Mouse (Mus musculus): Measurements from ENCODE around the gene Dbn1. TPM values are rescaled to one million over a fixed set of nuclear protein-coding genes. Genes with fewer than 3 reads are reported as not detected.

The Dbn1 gene
- total RNA-seq, 1 experiment from 2014 or later, result 0.12 TPM

- ATAC-seq (ENCODE audit: extremely low read depth, insufficient number of reproducible peaks, low FRiP score, poor library complexity, severe bottlenecking), result peak; percentile 70
Observed at GRCm38 (mm10) chr13:55431889-55432685, 55.8 kb downstream of the Dbn1 start.

DNA sequence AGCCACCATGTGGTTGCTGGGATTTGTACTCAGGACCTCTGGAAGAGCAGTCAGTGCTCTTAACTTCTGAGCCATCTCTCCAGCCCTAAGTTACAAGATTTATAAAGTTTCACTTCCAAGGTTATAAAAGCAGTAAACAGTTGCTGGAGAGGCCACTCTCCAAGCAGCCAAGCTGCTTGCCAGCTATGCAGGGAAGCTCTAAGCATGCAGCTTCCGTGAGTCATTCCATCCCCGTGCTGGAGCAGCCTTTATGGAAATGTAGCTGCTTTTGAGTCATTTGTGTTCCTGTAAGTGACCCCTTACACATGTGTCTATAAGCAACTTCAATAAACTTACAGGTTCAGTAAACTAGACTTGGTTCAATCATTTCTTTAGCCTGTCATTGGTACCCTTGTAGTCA is 57.3 kb downstream of the Dbn1 start:
- no peak for ATAC-seq (ENCODE audit: extremely low read depth, insufficient number of reproducible peaks, low FRiP score, poor library complexity, severe bottlenecking)

DNA sequence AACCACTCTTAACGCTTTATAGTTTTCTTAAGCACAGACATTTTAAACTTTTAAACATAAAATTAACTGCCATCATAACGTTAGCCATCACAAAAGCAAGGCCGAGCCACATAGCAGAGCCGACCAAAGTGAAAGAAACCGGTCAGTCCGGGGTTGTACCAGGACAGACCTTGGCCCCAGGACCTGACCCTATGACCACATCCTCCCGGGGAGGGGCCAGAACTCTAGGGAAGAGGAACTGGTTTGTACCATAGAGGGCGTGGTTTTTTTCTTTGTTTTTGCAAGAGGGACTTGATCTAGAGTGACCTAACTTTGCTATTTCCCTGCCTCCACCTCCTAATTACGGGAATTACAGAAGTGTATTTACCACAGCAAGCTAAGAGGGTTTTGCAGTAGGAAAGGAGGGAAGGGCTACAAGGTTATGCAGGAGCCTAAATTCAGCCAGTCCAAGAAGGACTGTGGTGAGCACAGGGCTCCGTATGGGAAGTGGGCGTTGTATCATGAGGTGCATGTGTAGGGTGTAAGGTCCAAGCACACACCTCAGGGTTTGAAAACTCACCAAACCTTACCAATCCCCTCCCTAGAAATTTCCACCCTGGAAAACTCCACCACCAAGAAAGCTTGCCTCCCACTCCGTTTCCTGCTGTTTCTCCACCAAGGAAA is 58.6 kb downstream of the Dbn1 start:
- ATAC-seq (ENCODE audit: extremely low read depth, insufficient number of reproducible peaks, low FRiP score, poor library complexity, severe bottlenecking), result peak; percentile 87

DNA sequence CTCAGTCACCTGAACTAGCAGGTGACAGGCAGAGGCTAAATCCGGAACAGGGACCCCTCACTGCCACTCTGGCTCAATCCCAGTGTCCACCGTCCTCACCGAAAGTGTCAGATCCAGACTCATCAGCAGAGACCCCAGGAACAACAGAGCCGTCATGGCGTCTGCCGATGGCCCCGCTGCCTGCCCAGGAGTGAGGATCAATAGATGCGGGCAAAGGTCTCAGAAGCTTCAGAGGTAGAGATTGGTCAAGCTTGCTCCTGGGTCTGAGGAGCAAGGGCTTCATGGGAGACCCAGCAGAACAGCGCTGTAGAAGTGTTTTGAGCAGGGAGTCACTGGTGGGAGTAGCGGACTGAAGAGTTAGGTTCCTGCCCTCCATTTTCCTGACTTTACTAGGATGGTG is 61.3 kb downstream of the Dbn1 start, which contains the start of gene F12:
TSS of gene F12 (minus strand) at position 181 of the 400 bp plus-strand sequence.
- no peak for ATAC-seq (ENCODE audit: extremely low read depth, insufficient number of reproducible peaks, low FRiP score, poor library complexity, severe bottlenecking)

Other genes starting within 250 kb of the Dbn1 start
- 95.5 and 96.0 TPM in 2 replicates for gene Prelid1, start 167.6 kb downstream of the Dbn1 start, total RNA-seq (2017)
- gene Rab24, start 166.2 kb downstream of the Dbn1 start, total RNA-seq (2017), result 60.8 and 61.9 TPM in 2 replicates
- 0.61 and 1.7 TPM in 2 replicates for gene Mxd3, start 158.3 kb downstream of the Dbn1 start, total RNA-seq (2017)
- 75.9 and 87.7 TPM in 2 replicates for gene Lman2, start 125.3 kb downstream of the Dbn1 start, total RNA-seq (2017)
- 85.4 and 90.5 TPM in 2 replicates for gene Rgs14, start 118.4 kb downstream of the Dbn1 start, total RNA-seq (2017)
- gene Slc34a1, start 89.9 kb downstream of the Dbn1 start, total RNA-seq (2017), result 0.25 and 0.35 TPM in 2 replicates
- not detected in 2 replicates for gene Pfn3, start 72.9 kb downstream of the Dbn1 start, total RNA-seq (2017)
- gene F12, start 61.3 kb downstream of the Dbn1 start, total RNA-seq (2017), result 2.6 and 2.8 TPM in 2 replicates
- 362 and 371 TPM in 2 replicates for gene Grk6, start 43.0 kb downstream of the Dbn1 start, total RNA-seq (2017)
- gene Prr7, start 23.8 kb downstream of the Dbn1 start, total RNA-seq (2017), result 12.3 and 14.1 TPM in 2 replicates
- gene Pdlim7, start 25.6 kb upstream of the Dbn1 start, total RNA-seq (2017), result 43.2 and 47.3 TPM in 2 replicates
- gene Dok3, start 41.2 kb upstream of the Dbn1 start, total RNA-seq (2017), result 193 and 198 TPM in 2 replicates
- gene Ddx41, start 48.5 kb upstream of the Dbn1 start, total RNA-seq (2017), result 107 and 116 TPM in 2 replicates
- gene Fam193b, start 83.0 kb upstream of the Dbn1 start, total RNA-seq (2017), result 108 and 118 TPM in 2 replicates
- gene Tmed9, start 85.6 kb upstream of the Dbn1 start, total RNA-seq (2017), result 68.9 and 74.4 TPM in 2 replicates
- 14.7 and 19.1 TPM in 2 replicates for gene B4galt7, start 111.8 kb upstream of the Dbn1 start, total RNA-seq (2017)
- 29.3 and 53.3 TPM in 2 replicates for gene Caml, start 134.9 kb upstream of the Dbn1 start, total RNA-seq (2017)
- gene Ddx46, start 146.9 kb upstream of the Dbn1 start, total RNA-seq (2017), result 206 and 230 TPM in 2 replicates
- gene B230219D22Rik, start 205.0 kb upstream of the Dbn1 start, total RNA-seq (2017), result 42.8 and 43.5 TPM in 2 replicates
- gene Txndc15, start 226.5 kb upstream of the Dbn1 start, total RNA-seq (2017), result 25.3 and 31.1 TPM in 2 replicates
- 8.7 and 17.8 TPM in 2 replicates for gene Pcbd2, start 239.3 kb upstream of the Dbn1 start, total RNA-seq (2017)